Mouse (Mus musculus): Measurements from ENCODE around the gene Asb3.
"Not testable (repeated sequence)": the region's sequence is repeated elsewhere in the genome, so short reads cannot be mapped to it uniquely, and the experiment has no call there.

Asb3 gene

GRCm38 (mm10) chr11:31000028-31000427 is 114.8 kb downstream of the Asb3 start:
- no peak for DNase-seq (ENCODE audit: low read depth, low spot score)

- no peak for DNase-seq (ENCODE audit: low read depth, low spot score)
Measured at GRCm38 (mm10) chr11:31001169-31001908, 116.1 kb downstream of the Asb3 start.

GRCm38 (mm10) chr11:31009668-31010067 is 124.5 kb downstream of the Asb3 start:
- not testable (repeated sequence) for DNase-seq (ENCODE audit: low read depth, low spot score)

GRCm38 (mm10) chr11:31017466-31017865 is 132.2 kb downstream of the Asb3 start:
- not testable (repeated sequence) for DNase-seq (ENCODE audit: low read depth, low spot score)

GRCm38 (mm10) chr11:31034958-31035357 is 149.7 kb downstream of the Asb3 start:
- DNase-seq (ENCODE audit: low read depth, low spot score), result no peak

- no peak for DNase-seq (ENCODE audit: low read depth, low spot score)
Measured at GRCm38 (mm10) chr11:31089973-31090372, 204.8 kb downstream of the Asb3 start.

GRCm38 (mm10) chr11:31090478-31090978 is 205.3 kb downstream of the Asb3 start:
- DNase-seq (ENCODE audit: low read depth, low spot score), result no peak

GRCm38 (mm10) chr11:31099519-31099918 is 214.3 kb downstream of the Asb3 start:
- not testable (repeated sequence) for DNase-seq (ENCODE audit: low read depth, low spot score)

GRCm38 (mm10) chr11:31102188-31102587 is 217.0 kb downstream of the Asb3 start:
- DNase-seq (ENCODE audit: low read depth, low spot score), result no peak

- DNase-seq (ENCODE audit: low read depth, low spot score), result no peak
Measured at GRCm38 (mm10) chr11:31105364-31105763, 220.1 kb downstream of the Asb3 start.

- DNase-seq (ENCODE audit: low read depth, low spot score), result not testable (repeated sequence)
Measured at GRCm38 (mm10) chr11:31126964-31127363, 241.7 kb downstream of the Asb3 start.

- not testable (repeated sequence) for DNase-seq (ENCODE audit: low read depth, low spot score)
Measured at GRCm38 (mm10) chr11:31133726-31134125, 248.5 kb downstream of the Asb3 start.

GRCm38 (mm10) chr11:31134824-31135223 is 249.6 kb downstream of the Asb3 start:
- not testable (repeated sequence) for DNase-seq (ENCODE audit: low read depth, low spot score)

- not testable (repeated sequence) for DNase-seq (ENCODE audit: low read depth, low spot score)
Measured at GRCm38 (mm10) chr11:31138394-31138793, 253.2 kb downstream of the Asb3 start.
